Mouse (Mus musculus) liver, embryonic 11.5 days (tissue): Measurements from ENCODE around the gene Map2k4. TPM values are rescaled to one million over a fixed set of nuclear protein-coding genes. Genes with fewer than 3 reads are reported as not detected.
A peak's percentile ranks its signal among the peaks of the same experiment; 100 is the strongest.

Source experiments
- microRNA counts: library from miRNA; unstranded; fragments of <30 nt; microRNA quantifications from one replicate; lab custom pipeline; 2015
- microRNA-seq: library from miRNA; unstranded; fragments of <30 nt; microRNA quantifications from one replicate; pipeline ENCODE4, GENCODE M21; 2017; ENCODE audit warnings: borderline number of aligned reads
- polyA plus RNA-seq: library from polyadenylated mRNA; unstranded; fragments of >200 nt; fragmentation: Nextera tagmentation; extraction: Ambion mirVana; gene quantifications from 2 replicates; pipeline ENCODE4 v1.2.1, GENCODE M21; 2014

Gene Map2k4
- polyA plus RNA-seq, 1 experiment from 2014 or later = 63.7 TPM

MicroRNAs encoded within 50 kb of the gene (microRNA counts, 519-probe panel; counts per million panel counts)
- not detected for microRNA mmu-miR-744 (lab: Ali Mortazavi, UCI)

Small RNA genes lying within 50 kb of the gene (microRNA-seq; reads per million reads assigned to microRNA genes)
- gene Mir744 = 10,397 reads per million, percentile 94 among the genes with 10 or more reads in this experiment

Other genes starting within 250 kb of the Map2k4 start
- gene Zkscan6, start 18.9 kb upstream of the Map2k4 start, polyA plus RNA-seq = 10.9 and 12.0 TPM in 2 replicates